Mouse (Mus musculus) liver, postnatal 0 days (tissue): ENCODE results near the gene Syngr4.

Experiments
- CTCF ChIP-seq: sonication (generic); IDR thresholded peaks from 2 replicates; pipeline ENCODE4 v1.5.1; 2016; ENCODE audit warnings: antibody characterized with exemption, low read depth
- EP300 ChIP-seq: IDR thresholded peaks from 2 replicates; pipeline ENCODE4 v1.6.1; 2016; ENCODE audit warnings: antibody characterized with exemption, low read depth, mild to moderate bottlenecking

DNA sequence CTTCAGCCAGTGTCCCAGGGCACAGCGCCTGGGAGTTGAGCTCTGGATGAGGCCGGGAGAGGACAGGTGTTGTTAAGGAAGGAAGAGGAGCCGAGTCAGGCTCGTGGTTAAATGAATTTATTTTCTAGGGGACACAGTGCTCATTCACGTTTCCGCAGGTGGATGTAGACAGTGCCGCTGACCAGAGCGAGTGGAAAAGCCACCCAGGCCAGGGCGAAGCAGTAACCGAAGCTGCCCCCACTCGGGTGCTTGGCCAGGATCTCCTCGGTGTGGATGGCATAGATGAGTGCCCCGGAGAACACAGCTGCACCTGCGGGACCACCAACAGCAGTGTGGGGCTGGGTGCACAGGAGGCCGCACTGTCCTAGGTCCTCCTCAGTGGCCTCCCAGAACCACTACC, 21.4 kb upstream of the Syngr4 start:
- TF ChIP-seq CTCF (no peak), EP300 (no peak)
